Mouse (Mus musculus) brain, embryonic 14.5 days (tissue): Measurements from ENCODE around the gene Hadhb.

Experiments used
- CTCF ChIP-seq: fragments of 200-500 bp; IDR thresholded peaks from 2 replicates; pipeline ENCODE4 v1.5.1; 2012; ENCODE audit warnings: inconsistent platforms, mild to moderate bottlenecking, moderate library complexity, borderline replicate concordance; ENCODE audit not compliant: insufficient read depth, insufficient read length; ENCODE audit errors: extremely low read depth
- POLR2A ChIP-seq: fragments of 200-500 bp; IDR thresholded peaks from 2 replicates; pipeline ENCODE4 v1.6.1; 2012; ENCODE audit warnings: mild to moderate bottlenecking, inconsistent platforms, borderline replicate concordance; ENCODE audit not compliant: poor library complexity, insufficient read depth, insufficient read length, severe bottlenecking; ENCODE audit errors: extremely low read depth

GRCm38 (mm10) chr5:30118018-30118417, 37.0 kb upstream of the Hadhb start:
- no peak for TF ChIP-seq POLR2A
- TF ChIP-seq CTCF, result no peak
